Mouse (Mus musculus): ENCODE data around the gene Fam135a. TPM values are rescaled to one million over a fixed set of nuclear protein-coding genes. Genes with fewer than 3 reads are reported as not detected.

Gene Fam135a
- polyA plus RNA-seq, 1 experiment from 2014 or later: 34.6 TPM

- Histone ChIP-seq H3K4me2 (ENCODE audit: low read depth, low read length) (peak overlapping the region; percentile 32), H3K27ac (ENCODE audit: low read length) (no peak overlapping the region), H3K4me1 (replicated peaks; ENCODE audit: control insufficient read depth, insufficient read depth, low read length) (peaks cover 9% of the 10 kb centered on the region; the same call in 1 of the 2 replicates), H3K9me3 (ENCODE audit: control insufficient read depth, low read length) (no peaks in the 10 kb centered on the region), H3K36me3 (ENCODE audit: control insufficient read depth, insufficient read depth, low read length) (no peaks in the 10 kb centered on the region), H3K4me3 (ENCODE audit: low read length) (no peak overlapping the region), H3K9ac (ENCODE audit: low read length) (no peak overlapping the region), H3K27me3 (ENCODE audit: control insufficient read depth, insufficient read depth, low read depth, low read length) (no peaks in the 10 kb centered on the region)
- peak; percentile 51; the same call in 1 of the 2 replicates for ATAC-seq (ENCODE audit: low read depth)
- 16% methylated on average over 10 of the region's 10 CpGs for WGBS
These were observed 8.0 kb upstream of the Fam135a start for GRCm38 (mm10) chr1:24107971-24108773.

GRCm38 (mm10) chr1:24107378-24107777 lies 7.2 kb upstream of the Fam135a start:
- H3K4me3 ChIP-seq (ENCODE audit: low read length): no peak overlapping the region
- no peaks in the 10 kb centered on the region for H3K9me3 ChIP-seq (ENCODE audit: control insufficient read depth, low read length)
- no peak overlapping the region for H3K27ac ChIP-seq (ENCODE audit: low read length)
- no peaks in the 10 kb centered on the region for H3K27me3 ChIP-seq (ENCODE audit: control insufficient read depth, insufficient read depth, low read depth, low read length)
- ATAC-seq (ENCODE audit: low read depth): peak; percentile 56
- H3K9ac ChIP-seq (ENCODE audit: low read length): peak overlapping the region; percentile 19; the same call in 1 of the 2 replicates
- peaks cover 9% of the 10 kb centered on the region; the same call in 1 of the 2 replicates for H3K4me1 ChIP-seq (replicated peaks; ENCODE audit: control insufficient read depth, insufficient read depth, low read length)
- no peaks in the 10 kb centered on the region for H3K36me3 ChIP-seq (ENCODE audit: control insufficient read depth, insufficient read depth, low read length)
- peak overlapping the region; percentile 32 for H3K4me2 ChIP-seq (ENCODE audit: low read depth, low read length)
- 6% methylated on average over 11 of the region's 11 CpGs for WGBS

GRCm38 (mm10) chr1:24102579-24103149 lies 2.5 kb upstream of the Fam135a start:
- Histone ChIP-seq H3K36me3 (ENCODE audit: control insufficient read depth, insufficient read depth, low read length) (no peaks in the 10 kb centered on the region), H3K27me3 (ENCODE audit: control insufficient read depth, insufficient read depth, low read depth, low read length) (no peaks in the 10 kb centered on the region), H3K4me3 (ENCODE audit: low read length) (no peak overlapping the region), H3K9ac (ENCODE audit: low read length) (no peak overlapping the region), H3K4me2 (ENCODE audit: low read depth, low read length) (no peak overlapping the region), H3K27ac (ENCODE audit: low read length) (no peak overlapping the region), H3K4me1 (replicated peaks; ENCODE audit: control insufficient read depth, insufficient read depth, low read length) (peaks cover 7% of the 10 kb centered on the region; the same call in 1 of the 2 replicates), H3K9me3 (ENCODE audit: control insufficient read depth, low read length) (no peaks in the 10 kb centered on the region)
- no peak for ATAC-seq (ENCODE audit: low read depth)
- 61% methylated on average over 10 of the region's 10 CpGs for WGBS

GRCm38 (mm10) chr1:24100870-24101358 lies 773 bp upstream of the Fam135a start:
- Histone ChIP-seq H3K9me3 (ENCODE audit: control insufficient read depth, low read length) (no peaks in the 10 kb centered on the region), H3K4me1 (replicated peaks; ENCODE audit: control insufficient read depth, insufficient read depth, low read length) (peaks cover 2% of the 10 kb centered on the region; the same call in 1 of the 2 replicates), H3K4me3 (ENCODE audit: low read length) (peak overlapping the region; percentile 84), H3K9ac (ENCODE audit: low read length) (peak overlapping the region; percentile 83), H3K36me3 (ENCODE audit: control insufficient read depth, insufficient read depth, low read length) (no peaks in the 10 kb centered on the region), H3K27ac (ENCODE audit: low read length) (no peak overlapping the region), H3K4me2 (ENCODE audit: low read depth, low read length) (peak overlapping the region; percentile 59), H3K27me3 (ENCODE audit: control insufficient read depth, insufficient read depth, low read depth, low read length) (no peaks in the 10 kb centered on the region)
- ATAC-seq (ENCODE audit: low read depth): peak; percentile 27; the same call in 1 of the 2 replicates
- WGBS: 44% methylated on average over 6 of the region's 6 CpGs

GRCm38 (mm10) chr1:24099541-24099925 lies 608 bp downstream of the Fam135a start:
- peak overlapping the region; percentile 59 for H3K4me2 ChIP-seq (ENCODE audit: low read depth, low read length)
- no peaks in the 10 kb centered on the region for H3K27me3 ChIP-seq (ENCODE audit: control insufficient read depth, insufficient read depth, low read depth, low read length)
- no peak for ATAC-seq (ENCODE audit: low read depth)
- peak overlapping the region; percentile 84 for H3K4me3 ChIP-seq (ENCODE audit: low read length)
- H3K27ac ChIP-seq (ENCODE audit: low read length): peak overlapping the region; percentile 60
- H3K9me3 ChIP-seq (ENCODE audit: control insufficient read depth, low read length): no peaks in the 10 kb centered on the region
- no peaks in the 10 kb centered on the region for H3K36me3 ChIP-seq (ENCODE audit: control insufficient read depth, insufficient read depth, low read length)
- WGBS: under 1% methylated on average over 42 of the region's 44 CpGs
- peaks cover 2% of the 10 kb centered on the region; the same call in 1 of the 2 replicates for H3K4me1 ChIP-seq (replicated peaks; ENCODE audit: control insufficient read depth, insufficient read depth, low read length)
- H3K9ac ChIP-seq (ENCODE audit: low read length): peak overlapping the region; percentile 83

DNA sequence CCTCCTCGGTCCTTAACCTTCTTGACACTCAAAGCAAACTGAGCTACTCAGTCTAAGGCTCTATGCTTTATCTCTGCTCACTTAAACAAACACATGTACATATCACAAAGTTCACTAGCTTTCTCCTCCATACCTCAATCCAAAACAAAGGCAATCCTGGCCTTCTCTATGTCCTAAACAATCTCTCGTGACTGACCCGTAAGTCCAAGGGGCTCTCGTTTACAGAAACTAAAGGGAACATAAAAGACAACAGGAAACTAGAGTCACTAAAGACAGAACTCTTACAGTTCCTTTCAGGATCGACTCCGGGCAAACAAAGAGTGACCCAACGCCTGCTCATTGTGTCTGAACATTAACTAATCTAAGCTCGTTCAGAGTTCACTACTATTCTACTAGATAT lies 2.6 kb downstream of the Fam135a start:
- H3K36me3 ChIP-seq (ENCODE audit: control insufficient read depth, insufficient read depth, low read length): no peaks in the 10 kb centered on the region
- no peak overlapping the region for H3K4me3 ChIP-seq (ENCODE audit: low read length)
- H3K27ac ChIP-seq (ENCODE audit: low read length): no peak overlapping the region
- no peaks in the 10 kb centered on the region for H3K9me3 ChIP-seq (ENCODE audit: control insufficient read depth, low read length)
- peaks cover 2% of the 10 kb centered on the region; the same call in 1 of the 2 replicates for H3K4me1 ChIP-seq (replicated peaks; ENCODE audit: control insufficient read depth, insufficient read depth, low read length)
- H3K27me3 ChIP-seq (ENCODE audit: control insufficient read depth, insufficient read depth, low read depth, low read length): no peaks in the 10 kb centered on the region
- H3K9ac ChIP-seq (ENCODE audit: low read length): no peak overlapping the region
- ATAC-seq (ENCODE audit: low read depth): no peak
- H3K4me2 ChIP-seq (ENCODE audit: low read depth, low read length): peak overlapping the region; percentile 0; the same call in 1 of the 2 replicates
- 28% methylated on average over 8 of the region's 8 CpGs for WGBS

DNA sequence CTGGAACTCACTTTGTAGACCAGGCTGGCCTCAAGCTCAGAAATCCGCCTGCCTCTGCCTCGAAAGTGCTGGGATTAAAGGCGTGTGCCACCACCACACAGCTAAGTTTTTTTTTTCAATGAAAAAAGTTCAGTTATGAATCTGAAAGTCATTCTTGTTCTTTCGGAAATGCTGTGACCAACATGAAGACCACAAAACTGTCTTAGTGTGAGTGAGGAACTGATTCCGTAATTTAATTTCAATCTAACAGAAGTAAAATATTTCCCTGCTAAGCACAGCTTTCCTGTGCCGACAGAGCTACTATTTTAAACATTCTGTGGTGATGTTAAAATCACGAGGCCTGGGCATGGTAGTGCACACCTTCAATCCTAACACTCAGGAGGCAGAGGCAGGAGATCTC lies 7.7 kb downstream of the Fam135a start:
- Histone ChIP-seq H3K9ac (ENCODE audit: low read length) (no peak overlapping the region), H3K9me3 (ENCODE audit: control insufficient read depth, low read length) (no peaks in the 10 kb centered on the region), H3K27me3 (ENCODE audit: control insufficient read depth, insufficient read depth, low read depth, low read length) (no peaks in the 10 kb centered on the region), H3K4me1 (replicated peaks; ENCODE audit: control insufficient read depth, insufficient read depth, low read length) (no peaks in the 10 kb centered on the region), H3K36me3 (ENCODE audit: control insufficient read depth, insufficient read depth, low read length) (no peaks in the 10 kb centered on the region), H3K27ac (ENCODE audit: low read length) (no peak overlapping the region), H3K4me3 (ENCODE audit: low read length) (no peak overlapping the region), H3K4me2 (ENCODE audit: low read depth, low read length) (no peak overlapping the region)
- 92% methylated on average over 7 of the region's 7 CpGs for WGBS
- ATAC-seq (ENCODE audit: low read depth): no peak

- H3K4me2 ChIP-seq (ENCODE audit: low read depth, low read length): no peak overlapping the region
- H3K4me1 ChIP-seq (replicated peaks; ENCODE audit: control insufficient read depth, insufficient read depth, low read length): no peaks in the 10 kb centered on the region
- H3K36me3 ChIP-seq (ENCODE audit: control insufficient read depth, insufficient read depth, low read length): no peaks in the 10 kb centered on the region
- 79% methylated on average over 2 of the region's 2 CpGs for WGBS
- H3K9me3 ChIP-seq (ENCODE audit: control insufficient read depth, low read length): no peaks in the 10 kb centered on the region
- H3K9ac ChIP-seq (ENCODE audit: low read length): no peak overlapping the region
- no peak for ATAC-seq (ENCODE audit: low read depth)
- H3K27ac ChIP-seq (ENCODE audit: low read length): no peak overlapping the region
- H3K4me3 ChIP-seq (ENCODE audit: low read length): no peak overlapping the region
- H3K27me3 ChIP-seq (ENCODE audit: control insufficient read depth, insufficient read depth, low read depth, low read length): no peaks in the 10 kb centered on the region
These were observed 9.5 kb downstream of the Fam135a start for GRCm38 (mm10) chr1:24090603-24091002.

DNA sequence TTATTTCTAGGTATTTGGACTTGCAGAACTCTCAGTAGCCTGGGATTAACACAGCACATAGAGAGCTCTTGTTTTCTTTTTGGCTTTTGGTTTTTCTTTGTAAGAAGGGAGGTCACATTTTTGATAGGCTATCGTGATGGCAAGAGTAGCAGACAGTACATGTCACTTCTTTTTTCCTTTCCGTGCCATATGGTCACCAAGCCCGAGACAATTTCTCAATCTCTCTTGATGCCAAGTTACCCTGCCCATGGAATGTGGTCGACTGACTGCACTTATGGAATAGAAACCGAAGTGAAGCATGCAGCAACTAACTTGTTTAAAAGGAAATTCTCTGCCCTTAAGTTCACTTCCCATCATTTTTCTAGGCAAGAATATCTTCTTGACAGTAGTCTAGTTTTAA lies 10.0 kb downstream of the Fam135a start:
- Histone ChIP-seq H3K27me3 (ENCODE audit: control insufficient read depth, insufficient read depth, low read depth, low read length) (no peaks in the 10 kb centered on the region), H3K9me3 (ENCODE audit: control insufficient read depth, low read length) (no peaks in the 10 kb centered on the region), H3K9ac (ENCODE audit: low read length) (no peak overlapping the region), H3K4me2 (ENCODE audit: low read depth, low read length) (no peak overlapping the region), H3K36me3 (ENCODE audit: control insufficient read depth, insufficient read depth, low read length) (no peaks in the 10 kb centered on the region), H3K4me3 (ENCODE audit: low read length) (no peak overlapping the region), H3K4me1 (replicated peaks; ENCODE audit: control insufficient read depth, insufficient read depth, low read length) (no peaks in the 10 kb centered on the region), H3K27ac (ENCODE audit: low read length) (no peak overlapping the region)
- no peak for ATAC-seq (ENCODE audit: low read depth)
- 58% methylated on average over 5 of the region's 5 CpGs for WGBS

Measured in lung, embryonic 16.5 days (tissue).